Mouse (Mus musculus) lung, embryonic 14.5 days (tissue): ENCODE measurements around the gene Fgf12. TPM values are rescaled to one million over a fixed set of nuclear protein-coding genes. Genes with fewer than 3 reads are reported as not detected.

Experiments used
- ATAC-seq: fragments of 200-750 bp; cut with Nextera tagmentation; 2 replicates; pipeline ENCODE4 v1.8.0; 2017; ENCODE audit warnings: mild to moderate bottlenecking, moderate TSS enrichment, moderate library complexity; ENCODE audit not compliant: insufficient read depth
- DNase-seq: peaks from one replicate; pipeline ENCODE4 v3.0.0-alpha.2; 2015
- H3K27ac ChIP-seq: fragments of 300-500 bp; sonication (generic); 2 replicates; pipeline ENCODE4 v1.5.1; 2014; ENCODE audit warnings: low read depth, mild to moderate bottlenecking, moderate library complexity
- H3K27me3 ChIP-seq: fragments of 300-500 bp; sonication (generic); 2 replicates; pipeline ENCODE4 v1.6.1; 2014; ENCODE audit warnings: low read length, control low read depth; ENCODE audit not compliant: insufficient read depth
- H3K36me3 ChIP-seq: fragments of 300-500 bp; sonication (generic); 2 replicates; pipeline ENCODE4 v1.6.1; 2014; ENCODE audit warnings: control low read depth; ENCODE audit not compliant: insufficient read depth
- H3K4me1 ChIP-seq: fragments of 300-500 bp; sonication (generic); 2 replicates; pipeline ENCODE4 v1.6.1; 2014; ENCODE audit warnings: antibody characterized with exemption, control low read depth; ENCODE audit not compliant: insufficient read depth
- H3K4me2 ChIP-seq: fragments of 300-500 bp; sonication (generic); 2 replicates; pipeline ENCODE4 v1.6.1; 2014; ENCODE audit warnings: mild to moderate bottlenecking
- H3K4me3 ChIP-seq: fragments of 300-500 bp; sonication (generic); 2 replicates; pipeline ENCODE4 v1.5.1; 2014; ENCODE audit warnings: low read depth, low read length
- H3K9ac ChIP-seq: fragments of 300-500 bp; sonication (generic); 2 replicates; pipeline ENCODE4 v1.6.1; 2014
- H3K9me3 ChIP-seq: fragments of 300-500 bp; sonication (generic); 2 replicates; pipeline ENCODE4 v1.6.1; 2016; ENCODE audit warnings: low read depth, low read length, control low read depth
- CTCF ChIP-seq: IDR thresholded peaks from 2 replicates; pipeline ENCODE4 v1.5.1; 2016; ENCODE audit warnings: antibody characterized with exemption, low read depth
- WGBS: fragments of 180-500 bp; shearing (Covaris S2); extraction: QIAGEN DNeasy Blood & Tissue Kit; methylation state at CpG from one replicate; pipeline ENCODE4 v1.1.7; 2014; 5-methylcytosine and 5-hydroxymethylcytosine counted together
- polyA plus RNA-seq: library from polyadenylated mRNA; unstranded; fragments of >200 nt; fragmentation: Nextera tagmentation; extraction: Ambion mirVana; gene quantifications from 2 replicates; pipeline ENCODE4 v1.2.1, GENCODE M21; 2014

The Fgf12 gene
- polyA plus RNA-seq, 1 experiment from 2014 or later = 1.6 TPM

DNA sequence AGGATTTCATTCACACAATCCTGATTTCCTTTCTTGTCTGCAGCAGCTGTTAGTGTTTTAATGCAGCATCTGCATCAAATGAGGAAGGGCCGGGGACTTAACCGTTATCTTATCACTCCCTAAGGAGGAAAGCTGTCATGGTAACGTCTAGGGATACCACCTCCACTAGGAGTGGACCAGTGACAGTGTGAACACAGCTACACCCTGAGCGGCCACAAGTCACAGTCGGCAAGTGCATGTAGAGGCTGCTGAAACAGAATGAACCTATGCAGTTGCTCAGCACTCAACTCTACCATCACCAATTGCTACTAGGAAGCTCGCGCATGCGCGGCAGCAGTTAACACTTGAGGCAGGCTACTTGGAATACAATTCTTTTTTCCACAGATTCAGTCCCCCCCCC lies 161.3 kb downstream of the Fgf12 start:
- Histone ChIP-seq H3K9me3 (no peaks in the 10 kb centered on the region), H3K4me1 (no peaks in the 10 kb centered on the region), H3K4me2 (no peak overlapping the region), H3K36me3 (no peaks in the 10 kb centered on the region), H3K27me3 (no peaks in the 10 kb centered on the region), H3K4me3 (no peak overlapping the region), H3K27ac (no peak overlapping the region), H3K9ac (no peak overlapping the region)
- WGBS = 52% methylated on average over 9 of the region's 9 CpGs
- no peak for TF ChIP-seq CTCF
- DNase-seq (no peak), ATAC-seq (no peak)

DNA sequence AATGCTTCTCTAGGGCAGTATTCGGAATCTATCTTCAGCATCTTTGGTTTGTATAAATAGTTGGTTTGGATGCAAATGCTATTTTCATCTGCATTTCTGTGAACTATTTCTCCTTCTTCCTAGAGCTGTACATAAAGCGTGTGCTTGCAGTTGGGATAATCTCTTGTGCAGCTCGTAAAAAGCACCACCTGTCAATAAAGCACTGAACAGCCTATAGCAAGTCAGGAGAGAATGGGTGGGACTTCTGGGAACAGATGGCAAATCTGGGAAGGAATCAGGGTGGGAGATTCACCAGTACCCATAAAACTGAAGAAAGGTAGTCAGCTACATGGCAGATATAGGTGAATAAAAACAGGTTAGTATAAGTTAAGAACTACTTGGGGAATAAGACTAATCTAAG lies 180.7 kb downstream of the Fgf12 start:
- no peaks in the 10 kb centered on the region for H3K4me1 ChIP-seq
- WGBS = 55% methylated on average over 3 of the region's 3 CpGs

DNA sequence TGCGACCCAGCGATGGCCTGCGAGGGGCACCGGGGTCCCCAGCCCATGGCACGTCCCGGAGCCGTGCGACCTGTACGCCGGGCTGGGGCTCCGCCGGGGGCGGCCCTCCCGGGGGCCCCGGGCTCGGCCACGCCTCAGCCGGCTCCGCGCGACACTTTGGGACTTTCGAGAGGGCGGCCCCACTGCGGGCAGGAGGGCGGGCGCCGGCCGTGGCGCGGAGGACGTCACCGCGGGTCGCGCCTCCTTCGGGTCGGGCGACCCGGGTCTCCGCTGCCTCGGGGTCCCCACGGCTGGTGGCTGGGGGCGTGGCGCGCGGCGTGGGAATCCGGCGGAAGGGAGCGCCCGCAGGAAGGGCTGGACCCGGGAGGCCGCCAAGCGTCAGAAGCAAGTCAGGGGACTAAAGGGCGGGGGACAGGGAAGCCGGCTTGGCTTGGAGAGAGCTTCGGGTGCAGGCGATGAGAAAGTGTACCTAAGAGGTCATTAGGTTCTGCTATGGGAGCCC lies 188.1 kb downstream of the Fgf12 start:
- peak overlapping the region; percentile 93 for H3K4me2 ChIP-seq
- under 1% methylated on average over 58 of the region's 58 CpGs for WGBS
- H3K36me3 ChIP-seq = no peaks in the 10 kb centered on the region
- H3K27me3 ChIP-seq = peaks cover 20% of the 10 kb centered on the region
- H3K4me3 ChIP-seq = peak overlapping the region; percentile 53
- no peaks in the 10 kb centered on the region for H3K9me3 ChIP-seq
- ATAC-seq (peak; percentile 70; the same call in 1 of the 2 replicates), DNase-seq (peak; percentile 7)
- no peak overlapping the region for H3K27ac ChIP-seq
- TF ChIP-seq CTCF = no peak
- no peak overlapping the region for H3K9ac ChIP-seq
- H3K4me1 ChIP-seq = 0 out of 2 replicates have a peak, but pooled peaks cover 4% of the 10 kb centered on the region

More for the DNA sequence above, 180.7 kb downstream of the Fgf12 start:
- Histone ChIP-seq H3K9me3 (no peaks in the 10 kb centered on the region), H3K4me2 (no peak overlapping the region), H3K27ac (no peak overlapping the region), H3K36me3 (no peaks in the 10 kb centered on the region), H3K9ac (no peak overlapping the region), H3K27me3 (no peaks in the 10 kb centered on the region), H3K4me3 (no peak overlapping the region)
- ATAC-seq (no peak), DNase-seq (no peak)
- no peak for TF ChIP-seq CTCF

DNA sequence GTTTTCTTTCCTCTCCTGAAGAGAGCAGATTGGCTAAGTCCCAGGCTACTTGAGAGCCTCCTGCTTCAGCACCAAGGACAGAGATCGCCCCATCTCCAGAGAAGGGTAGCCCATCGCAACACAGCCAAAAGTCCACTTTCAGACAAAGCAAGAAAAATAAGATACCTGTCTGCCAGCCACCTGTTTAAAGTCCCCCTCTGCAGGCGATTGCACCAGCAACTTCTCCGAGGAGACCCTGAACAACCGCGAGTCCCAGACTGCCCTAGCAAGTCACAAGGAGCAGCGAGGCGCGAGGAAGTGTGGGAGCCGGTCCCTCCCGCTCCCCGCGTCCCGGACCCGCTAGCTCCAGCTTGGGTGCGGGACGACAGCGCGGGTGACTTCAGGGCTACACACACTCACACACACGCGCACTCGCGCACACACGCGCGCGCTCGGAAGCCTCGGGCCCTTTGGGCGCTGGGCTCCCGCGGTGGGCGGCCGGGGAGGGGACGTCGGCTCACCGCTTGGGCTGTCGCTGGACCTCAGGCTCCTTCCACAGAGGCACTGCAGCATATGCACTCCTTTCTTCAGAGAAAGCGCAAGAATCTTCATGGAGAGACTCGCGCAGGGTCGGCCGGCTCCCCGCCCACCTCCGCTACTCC lies 188.7 kb downstream of the Fgf12 start:
- Histone ChIP-seq H3K27ac (no peak overlapping the region), H3K27me3 (peaks cover 20% of the 10 kb centered on the region), H3K9me3 (no peaks in the 10 kb centered on the region), H3K4me1 (0 out of 2 replicates have a peak, but pooled peaks cover 4% of the 10 kb centered on the region), H3K9ac (no peak overlapping the region), H3K4me3 (peak overlapping the region; percentile 53), H3K36me3 (no peaks in the 10 kb centered on the region), H3K4me2 (peak overlapping the region; percentile 93)
- peak; percentile 93 for DNase-seq
- TF ChIP-seq CTCF = no peak
- ATAC-seq = peak; percentile 82
- WGBS = under 1% methylated on average over 45 of the region's 45 CpGs

DNA sequence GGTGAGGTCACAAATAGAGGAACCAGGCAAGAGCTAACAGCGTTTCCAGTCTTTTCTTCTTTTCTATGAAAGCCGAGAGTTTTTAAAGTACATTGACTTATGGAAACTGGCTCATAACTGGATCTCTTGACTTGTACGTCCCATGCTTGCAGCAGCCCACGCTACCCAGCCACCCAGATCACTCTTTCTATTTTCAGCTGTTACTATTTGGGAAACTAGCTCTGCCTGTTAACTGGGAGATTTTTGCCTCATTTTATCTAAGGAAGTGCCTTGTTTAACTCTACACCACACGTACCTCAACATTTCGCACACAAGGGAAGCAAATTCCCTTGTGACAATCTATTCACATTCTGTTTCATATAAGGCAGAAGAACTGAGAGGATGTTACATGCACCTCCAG lies 190.0 kb downstream of the Fgf12 start:
- no peak for TF ChIP-seq CTCF
- Histone ChIP-seq H3K36me3 (no peaks in the 10 kb centered on the region), H3K9me3 (no peaks in the 10 kb centered on the region), H3K4me2 (no peak overlapping the region), H3K27ac (no peak overlapping the region), H3K9ac (no peak overlapping the region), H3K4me1 (0 out of 2 replicates have a peak, but pooled peaks cover 4% of the 10 kb centered on the region), H3K27me3 (peaks cover 20% of the 10 kb centered on the region), H3K4me3 (no peak overlapping the region)
- WGBS = 74% methylated on average over 6 of the region's 6 CpGs
- ATAC-seq (no peak), DNase-seq (no peak)

DNA sequence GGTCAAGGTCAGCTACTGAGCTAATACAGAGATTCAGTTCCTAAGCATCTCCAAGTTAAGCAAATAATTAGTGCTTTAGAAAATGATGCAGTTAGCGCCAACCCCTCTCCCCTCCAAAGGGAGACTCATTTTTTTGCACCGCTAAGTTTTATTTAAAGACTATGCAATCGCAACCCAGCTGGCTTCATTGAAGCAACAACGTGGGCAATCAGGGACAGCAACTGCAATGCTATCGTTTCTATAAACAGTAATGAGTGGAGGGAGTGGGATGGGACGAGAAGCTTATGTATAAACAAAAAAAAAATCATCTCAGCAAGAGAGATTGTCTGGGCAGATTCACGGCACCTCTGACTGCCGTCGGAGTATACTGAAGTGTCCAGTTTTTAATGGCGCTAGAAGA lies 197.6 kb downstream of the Fgf12 start:
- H3K27me3 ChIP-seq = no peaks in the 10 kb centered on the region
- no peak overlapping the region for H3K9ac ChIP-seq
- H3K4me1 ChIP-seq = no peaks in the 10 kb centered on the region
- H3K36me3 ChIP-seq = no peaks in the 10 kb centered on the region
- no peak for TF ChIP-seq CTCF
- no peak overlapping the region for H3K27ac ChIP-seq
- 53% methylated on average over 10 of the region's 10 CpGs for WGBS
- no peak overlapping the region for H3K4me3 ChIP-seq
- no peaks in the 10 kb centered on the region for H3K9me3 ChIP-seq
- no peak for ATAC-seq
- no peak overlapping the region for H3K4me2 ChIP-seq
- DNase-seq = peak; percentile 13

DNA sequence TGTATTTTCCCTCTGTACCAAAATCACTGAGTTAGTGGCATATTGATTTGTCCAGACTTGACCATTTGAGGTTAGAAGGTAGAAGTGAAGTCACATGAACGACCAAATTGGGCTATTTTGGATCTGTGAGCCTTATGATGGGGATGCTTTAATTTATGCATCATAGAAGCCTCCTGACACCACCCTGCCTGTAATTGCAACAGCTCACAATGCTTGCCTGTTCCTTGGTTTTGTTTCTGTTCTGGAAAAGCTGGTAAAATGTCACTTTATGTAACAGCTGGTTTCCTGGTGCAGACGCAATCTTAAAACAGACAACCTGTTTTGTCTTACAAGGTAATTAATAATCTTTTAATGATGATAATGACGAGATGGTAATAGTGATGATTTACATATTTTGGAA lies 213.4 kb downstream of the Fgf12 start:
- Histone ChIP-seq H3K36me3 (no peaks in the 10 kb centered on the region), H3K27ac (no peak overlapping the region), H3K9me3 (no peaks in the 10 kb centered on the region), H3K4me1 (no peaks in the 10 kb centered on the region), H3K27me3 (no peaks in the 10 kb centered on the region), H3K9ac (no peak overlapping the region), H3K4me3 (no peak overlapping the region), H3K4me2 (no peak overlapping the region)
- TF ChIP-seq CTCF = no peak
- no peak for ATAC-seq
- WGBS = 47% methylated on average over 3 of the region's 3 CpGs
- no peak for DNase-seq
